13 mouse cellular contexts compared by ENCODE assay signal in the genomic region with DNA sequence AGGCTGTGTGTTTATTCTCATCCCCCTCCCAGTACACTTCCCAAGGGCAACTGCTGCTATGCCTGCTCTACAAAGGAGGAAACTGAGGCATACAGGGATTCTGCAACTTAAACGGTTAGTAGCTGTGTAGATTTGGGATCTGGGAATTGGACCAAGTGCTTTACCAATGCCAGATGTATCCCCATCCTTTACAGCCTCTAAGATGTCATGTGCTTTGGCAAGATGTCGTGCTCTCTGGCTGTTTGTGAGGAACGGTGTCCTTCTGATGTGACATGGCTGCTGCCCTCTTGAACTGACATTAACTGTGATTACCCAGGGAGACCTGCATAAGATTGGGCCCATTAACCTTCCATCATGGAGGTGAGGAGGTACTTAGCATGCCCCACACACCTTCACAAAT.
DNase-seq lines count a peak whose midpoint lies in the region; ATAC-seq and TF ChIP-seq lines count a peak whose summit lies in the region.
"Had no signal": no experiment of that assay in that cellular context is flagged by ENCODE, and none has a peak within 500 bp of the region (broad histone marks: within the 10 kb centered on the region; RNA-seq: fewer than 3 reads in every experiment).

No protein-coding gene starts in this region.

- no peaks in the 10 kb centered on the region for H3K79me2 ChIP-seq in heart, adult 2 months (replicated peaks; ENCODE audit: control insufficient read depth, insufficient read depth, low read length)

- ATAC-seq in heart, embryonic 14.5 days (ENCODE audit: insufficient number of reproducible peaks, insufficient read depth, low FRiP score, low read depth): no peak
- peak; percentile 21; the same call in 1 of the 2 replicates for ATAC-seq in lung, embryonic 15.5 days (ENCODE audit: borderline replicate concordance, extremely low read depth, low FRiP score, low TSS enrichment)
- no peak for ATAC-seq in embryonic facial prominence, embryonic 14.5 days (ENCODE audit: low read depth)
- ATAC-seq: midbrain, embryonic 15.5 days had no signal

- peaks cover 7% of the 10 kb centered on the region for H3K9me3 ChIP-seq in heart, embryonic 14.5 days (ENCODE audit: control insufficient read depth, low read length)
- H3K9me3 ChIP-seq in lung, embryonic 15.5 days: no peaks in the 10 kb centered on the region
- H3K9me3 ChIP-seq in embryonic facial prominence, embryonic 14.5 days (ENCODE audit: control insufficient read depth, low read length): peaks cover 14% of the 10 kb centered on the region
- H3K9me3 ChIP-seq: liver, embryonic 13.5 days had no signal

- H3K36me3 ChIP-seq in heart, embryonic 14.5 days (ENCODE audit: control insufficient read depth, insufficient read depth, low read length): no peaks in the 10 kb centered on the region
- H3K36me3 ChIP-seq in heart, adult 2 months (ENCODE audit: control insufficient read depth, insufficient read depth, low read length): no peaks in the 10 kb centered on the region
- no peaks in the 10 kb centered on the region for H3K36me3 ChIP-seq in lung, embryonic 15.5 days
- no peaks in the 10 kb centered on the region for H3K36me3 ChIP-seq in embryonic facial prominence, embryonic 14.5 days (ENCODE audit: control insufficient read depth, insufficient read depth, low read length)
- H3K36me3 ChIP-seq: liver, embryonic 13.5 days; midbrain, embryonic 15.5 days had no signal

- TF ChIP-seq POLR2A in heart, adult 2 months (IDR thresholded peaks at IDR 0.05; ENCODE audit: insufficient read depth, low read depth, low read length): no peak

- no peaks in the 10 kb centered on the region; the same call in 1 of the 2 replicates for H3K27me3 ChIP-seq in heart, embryonic 14.5 days (ENCODE audit: control insufficient read depth, insufficient read depth, low read length)
- no peaks in the 10 kb centered on the region for H3K27me3 ChIP-seq in heart, adult 2 months (ENCODE audit: control insufficient read depth, insufficient read depth, low read length)
- H3K27me3 ChIP-seq in lung, embryonic 15.5 days: no peaks in the 10 kb centered on the region
- no peaks in the 10 kb centered on the region for H3K27me3 ChIP-seq in embryonic facial prominence, embryonic 14.5 days (replicated peaks; ENCODE audit: control insufficient read depth, insufficient read depth, low read length)
- H3K27me3 ChIP-seq: liver, embryonic 13.5 days had no signal

- WGBS in heart, embryonic 14.5 days: 54% methylated on average over 3 of the region's 3 CpGs
- WGBS in heart, adult 2 months: 58% methylated on average over 3 of the region's 3 CpGs
- 44% methylated on average over 3 of the region's 3 CpGs for WGBS in lung, embryonic 15.5 days
- 39% methylated on average over 3 of the region's 3 CpGs for WGBS in embryonic facial prominence, embryonic 14.5 days

- no peak overlapping the region for H3K9ac ChIP-seq in heart, embryonic 14.5 days (ENCODE audit: low read length)
- no peak overlapping the region for H3K9ac ChIP-seq in heart, adult 2 months (ENCODE audit: low read depth, low read length)
- H3K9ac ChIP-seq in lung, embryonic 15.5 days: no peak overlapping the region
- no peak overlapping the region for H3K9ac ChIP-seq in embryonic facial prominence, embryonic 14.5 days (ENCODE audit: low read depth, low read length)
- H3K9ac ChIP-seq: hindbrain, embryonic 12.5 days; liver, embryonic 13.5 days; midbrain, embryonic 15.5 days had no signal

- no peak for DNase-seq in heart, adult 2 months
- DNase-seq in lung, postnatal 25 days (ENCODE audit: low spot score): no peak
- peak; percentile 73 for DNase-seq in embryonic facial prominence, embryonic 14.5 days (ENCODE audit: low spot score)
- DNase-seq in ovary, adult 18-20 months (ENCODE audit: low spot score): no peak
- no peak for DNase-seq in right cerebral cortex, postnatal 4 days
- DNase-seq: cerebellum, adult 9-10 months; gastrocnemius, adult 2 months; liver, embryonic 13.5 days had no signal

- intact Hi-C loops in heart, adult 2 months (cut with DNase I): no loop called here

- peaks cover 33 to 36% of the 10 kb centered on the region in 2 experiments for H3K4me1 ChIP-seq in heart, embryonic 14.5 days (ENCODE audit: control insufficient read depth in 2 of 2, insufficient read depth in 2 of 2, low read length in 2 of 2)
- peaks cover 13% of the 10 kb centered on the region for H3K4me1 ChIP-seq in heart, adult 2 months (ENCODE audit: control insufficient read depth, insufficient read depth, low read length)
- peaks cover 19% of the 10 kb centered on the region for H3K4me1 ChIP-seq in lung, embryonic 15.5 days
- peaks cover 27% of the 10 kb centered on the region for H3K4me1 ChIP-seq in embryonic facial prominence, embryonic 14.5 days (ENCODE audit: control insufficient read depth, insufficient read depth, low read length)
- H3K4me1 ChIP-seq: hindbrain, embryonic 12.5 days; midbrain, embryonic 15.5 days had no signal

- H3K4me3 ChIP-seq in heart, embryonic 14.5 days (ENCODE audit: control insufficient read depth in 1 of 2, insufficient read depth in 1 of 2, low read depth in 1 of 2, low read length in 2 of 2): no peak overlapping the region
- no peak overlapping the region for H3K4me3 ChIP-seq in heart, adult 2 months
- H3K4me3 ChIP-seq in lung, embryonic 15.5 days: no peak overlapping the region
- no peak overlapping the region for H3K4me3 ChIP-seq in embryonic facial prominence, embryonic 14.5 days (ENCODE audit: low read depth, low read length)
- H3K4me3 ChIP-seq: gastrocnemius, adult 2 months; hindbrain, embryonic 12.5 days; liver, embryonic 13.5 days; midbrain, embryonic 15.5 days; myocyte had no signal

- TF ChIP-seq EP300 in heart, adult 2 months (IDR thresholded peaks at IDR 0.05; ENCODE audit: insufficient read depth, low read depth, low read length): no peak

- peak overlapping the region; percentile 58 for H3K4me2 ChIP-seq in heart, embryonic 14.5 days (ENCODE audit: low read length)
- no peak overlapping the region for H3K4me2 ChIP-seq in lung, embryonic 15.5 days
- peak overlapping the region; percentile 28 for H3K4me2 ChIP-seq in embryonic facial prominence, embryonic 14.5 days (ENCODE audit: low read depth, low read length)
- H3K4me2 ChIP-seq: hindbrain, embryonic 12.5 days; midbrain, embryonic 15.5 days had no signal

- H3K27ac ChIP-seq in heart, embryonic 14.5 days (replicated peaks in 1 of 2; ENCODE audit: control insufficient read depth in 1 of 2, insufficient read depth in 1 of 2, low read depth in 2 of 2, low read length in 2 of 2): no peak overlapping the region
- no peak overlapping the region for H3K27ac ChIP-seq in heart, adult 2 months
- no peak overlapping the region for H3K27ac ChIP-seq in lung, embryonic 15.5 days
- peak overlapping the region; percentile 57 for H3K27ac ChIP-seq in embryonic facial prominence, embryonic 14.5 days (replicated peaks; ENCODE audit: low read depth, low read length)
- H3K27ac ChIP-seq: gastrocnemius, adult 2 months; hindbrain, embryonic 12.5 days; liver, embryonic 13.5 days; midbrain, embryonic 15.5 days had no signal

- no peak for TF ChIP-seq CTCF in heart, adult 2 months (IDR thresholded peaks at IDR 0.05)
